Mouse (Mus musculus): ENCODE results near the gene Pla2g4e.

Gene Pla2g4e

GRCm38 (mm10) chr2:120235947-120236640 lies 9.0 kb downstream of the Pla2g4e start:
- no peak for DNase-seq (ENCODE audit: low spot score)

DNA sequence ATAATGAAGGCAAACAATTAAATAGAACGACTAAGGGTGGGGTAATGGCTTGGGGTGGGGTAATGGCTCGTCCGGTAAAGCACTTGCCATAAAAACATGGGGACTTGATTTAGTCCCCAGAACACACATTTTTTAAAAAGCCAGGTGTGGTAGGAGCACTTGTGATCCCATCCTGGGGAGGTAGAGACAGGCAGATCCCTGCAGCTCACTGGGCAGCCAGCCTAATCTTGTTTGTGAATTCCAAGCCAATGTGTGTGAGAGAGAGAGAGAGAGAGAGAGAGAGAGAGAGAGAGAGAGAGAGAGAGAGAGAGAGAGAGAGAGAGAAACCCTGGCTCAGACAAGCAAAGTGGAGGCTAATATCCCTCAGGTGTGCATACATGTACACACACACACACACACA lies 9.8 kb downstream of the Pla2g4e start:
- no peak for DNase-seq (ENCODE audit: low spot score)

GRCm38 (mm10) chr2:120231642-120232041 lies 13.5 kb downstream of the Pla2g4e start:
- no peak for DNase-seq (ENCODE audit: low spot score)

- DNase-seq (ENCODE audit: low spot score) = no peak
These were observed 30.5 kb downstream of the Pla2g4e start for GRCm38 (mm10) chr2:120214600-120214999.

DNA sequence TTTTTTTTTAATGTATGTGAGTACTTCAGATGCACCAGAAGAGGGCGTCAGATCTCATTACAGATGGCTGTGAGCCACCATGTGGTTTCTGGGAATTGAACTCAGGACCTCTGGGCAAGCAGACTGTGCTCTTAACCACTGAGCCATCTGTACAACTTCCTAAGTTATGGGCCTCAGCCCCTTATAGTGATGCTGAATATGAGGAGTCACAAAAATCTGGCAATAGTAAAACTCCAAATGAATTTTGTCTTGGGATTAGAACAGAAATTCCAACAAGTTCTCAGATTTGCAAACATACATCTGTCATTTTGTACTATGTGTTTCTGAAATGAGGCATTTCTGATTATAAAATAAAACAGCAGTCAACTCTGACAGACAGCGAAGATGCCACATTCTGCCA lies 33.7 kb downstream of the Pla2g4e start:
- no peak for DNase-seq (ENCODE audit: low spot score)

DNA sequence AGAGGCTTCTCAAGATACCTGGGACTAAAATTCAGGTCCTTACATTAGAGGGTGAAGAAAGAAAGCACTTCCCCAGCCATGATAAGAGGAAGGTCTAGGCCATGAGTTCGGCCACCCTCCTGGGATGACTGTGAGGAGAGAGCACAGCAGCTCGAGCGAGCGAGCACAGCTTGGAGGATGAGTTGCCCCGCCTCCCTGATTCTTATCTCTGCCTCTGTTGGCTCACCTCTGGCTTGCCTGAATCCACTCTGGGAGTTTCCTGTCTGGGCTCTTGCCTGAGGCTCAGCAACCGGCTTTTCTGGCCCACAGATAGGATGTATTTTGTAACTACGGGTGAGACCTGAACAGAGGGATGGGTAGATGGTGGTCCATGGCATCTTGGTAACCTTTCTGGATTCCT lies 37.2 kb downstream of the Pla2g4e start:
- DNase-seq (ENCODE audit: low spot score) = no peak

GRCm38 (mm10) chr2:120207028-120207427 lies 38.1 kb downstream of the Pla2g4e start:
- no peak for DNase-seq (ENCODE audit: low spot score)

DNA sequence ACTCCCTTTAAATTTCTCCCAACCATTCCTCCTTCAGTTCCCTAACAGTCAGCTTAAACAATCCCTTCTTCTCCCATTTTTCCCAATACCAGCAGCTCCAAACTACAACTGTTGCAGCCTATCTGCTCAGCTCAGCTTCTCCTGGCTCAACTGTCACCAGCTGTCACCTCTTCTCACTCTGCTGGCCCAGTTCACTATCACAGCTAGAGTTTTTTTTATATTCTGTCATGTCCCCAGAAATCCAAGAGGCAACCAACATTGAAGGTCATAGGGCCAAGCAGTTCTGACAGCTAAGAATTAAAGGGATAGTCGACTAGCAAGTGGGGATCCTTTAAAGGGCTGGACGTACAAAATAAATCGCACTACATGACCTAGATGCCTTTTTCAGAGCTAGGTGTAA lies 41.4 kb downstream of the Pla2g4e start:
- no peak for DNase-seq (ENCODE audit: low spot score)

DNA sequence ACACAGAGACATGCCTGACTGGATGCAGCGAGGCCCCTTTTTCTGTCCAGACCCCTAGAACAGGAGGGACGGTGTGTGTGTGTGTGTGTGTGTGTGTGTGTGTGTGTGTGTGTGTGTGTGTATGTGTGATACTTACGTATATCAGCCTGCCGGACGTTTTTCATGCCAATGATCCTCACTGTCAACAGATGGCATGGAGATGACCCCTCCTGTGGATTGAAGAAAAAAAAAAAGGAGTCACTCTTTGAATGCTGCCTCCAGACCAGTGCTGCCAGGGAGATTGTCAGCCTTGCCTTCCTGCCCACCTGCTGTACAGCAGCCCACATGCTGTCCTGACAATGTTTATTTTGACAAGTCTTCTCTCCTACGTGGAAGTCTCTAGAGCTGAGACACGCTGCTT lies 45.1 kb downstream of the Pla2g4e start:
- DNase-seq (ENCODE audit: low spot score) = no peak

DNA sequence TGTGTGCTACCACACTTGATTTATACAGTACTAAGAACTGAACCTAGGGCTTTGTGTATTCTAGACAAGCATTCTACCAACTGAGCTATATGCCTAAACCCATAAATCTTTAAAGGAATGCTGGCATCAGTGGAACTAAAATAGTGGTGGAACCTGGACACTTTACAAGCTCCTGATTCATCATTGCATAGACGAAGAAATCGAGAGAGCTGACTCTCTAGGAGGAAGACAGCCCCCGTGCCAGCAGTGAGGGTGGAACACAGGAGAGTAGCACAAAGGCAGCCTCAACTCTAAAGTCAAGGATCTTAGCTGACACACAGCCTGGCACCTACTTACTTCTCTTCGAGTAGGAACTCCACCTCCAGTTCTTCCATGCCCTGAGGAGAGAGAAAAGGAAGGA lies 57.0 kb downstream of the Pla2g4e start:
- DNase-seq (ENCODE audit: low spot score) = no peak

- no peak for DNase-seq (ENCODE audit: low spot score)
These were observed 57.6 kb downstream of the Pla2g4e start for GRCm38 (mm10) chr2:120187583-120187982.

DNA sequence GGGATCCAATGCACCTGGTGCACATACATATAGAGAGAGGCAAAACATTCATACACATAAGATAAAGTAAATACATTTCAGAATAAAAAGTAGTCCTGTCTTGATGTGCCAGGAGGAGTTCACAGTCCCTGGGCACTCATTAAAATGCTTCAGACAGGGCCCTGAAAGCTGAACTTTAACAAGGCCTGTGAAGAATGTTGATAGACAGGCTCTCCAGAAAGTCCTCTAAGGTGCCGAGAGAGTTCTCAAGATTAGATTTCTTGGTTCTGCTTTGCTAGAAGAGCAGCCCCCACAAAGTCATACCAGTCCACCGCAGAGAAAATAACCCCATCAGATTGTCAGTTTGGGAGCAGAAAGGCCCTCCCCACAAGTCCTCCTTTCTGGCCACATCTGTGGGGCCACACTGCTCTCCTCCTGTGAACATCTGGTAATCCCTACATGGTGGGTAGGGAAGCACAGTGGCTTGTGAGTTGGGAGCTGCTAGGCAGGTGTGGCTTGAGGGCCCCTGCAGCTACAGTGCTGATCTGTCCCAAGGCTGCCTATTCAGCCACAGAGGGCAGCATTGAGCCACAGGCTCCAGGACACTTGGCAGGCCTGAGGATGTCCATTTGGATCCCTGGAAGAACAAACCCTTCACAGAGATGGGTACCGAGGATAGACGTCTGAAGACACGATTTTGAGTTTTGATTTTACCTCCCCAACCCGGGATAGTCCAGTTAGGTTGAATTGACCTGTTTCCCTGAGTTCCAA lies 59.4 kb downstream of the Pla2g4e start:
- no peak for DNase-seq (ENCODE audit: low spot score)

GRCm38 (mm10) chr2:120178936-120179335 lies 66.2 kb downstream of the Pla2g4e start:
- DNase-seq (ENCODE audit: low spot score) = no peak

DNA sequence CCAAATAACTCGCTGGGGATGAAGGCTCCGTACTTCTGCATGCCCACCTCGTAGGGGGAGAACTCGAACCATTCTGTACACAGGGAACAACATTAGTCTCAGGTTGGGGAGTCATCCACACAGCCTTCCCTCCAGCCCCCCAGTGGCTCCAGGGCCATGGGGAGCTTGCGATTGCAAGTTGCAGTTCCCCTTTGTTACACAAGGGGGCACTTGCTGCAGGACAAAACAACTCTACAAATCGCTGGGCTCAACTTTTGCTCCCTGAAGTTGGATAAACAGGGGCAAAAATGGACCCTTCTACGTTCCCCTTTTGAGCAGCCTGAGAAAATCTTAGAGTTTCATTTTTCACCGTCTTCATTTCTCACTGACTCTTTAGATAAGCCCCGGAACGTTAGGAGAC lies 71.4 kb downstream of the Pla2g4e start:
- peak; percentile 20 for DNase-seq (ENCODE audit: low spot score)

DNA sequence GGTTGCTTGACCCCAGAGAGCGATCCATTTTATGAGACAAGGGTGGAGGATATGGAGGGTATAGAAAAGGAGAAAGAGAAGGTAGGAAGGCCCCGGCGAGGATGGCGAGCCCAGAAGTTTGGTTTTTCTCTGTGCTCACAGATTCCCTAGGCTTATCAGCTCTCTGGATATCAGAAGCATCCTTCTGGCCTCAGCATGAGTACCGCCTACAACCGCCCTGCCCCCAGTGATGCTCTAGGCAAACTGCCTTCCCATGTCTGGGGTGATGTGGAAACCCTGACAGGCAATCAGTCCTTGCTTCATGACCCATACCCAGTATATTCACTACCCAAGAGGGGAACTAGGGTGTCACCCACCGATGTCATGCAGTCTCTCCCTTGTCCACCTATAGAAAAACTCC lies 73.8 kb downstream of the Pla2g4e start:
- DNase-seq (ENCODE audit: low spot score) = no peak

- DNase-seq (ENCODE audit: low spot score) = no peak
These were observed 74.4 kb downstream of the Pla2g4e start for GRCm38 (mm10) chr2:120170726-120171125.

- no peak for DNase-seq (ENCODE audit: low spot score)
These were observed 75.8 kb downstream of the Pla2g4e start for GRCm38 (mm10) chr2:120169382-120169781.

GRCm38 (mm10) chr2:120167763-120168162 lies 77.4 kb downstream of the Pla2g4e start:
- no peak for DNase-seq (ENCODE audit: low spot score)

GRCm38 (mm10) chr2:120165474-120165873 lies 79.7 kb downstream of the Pla2g4e start:
- DNase-seq (ENCODE audit: low spot score) = no peak

DNA sequence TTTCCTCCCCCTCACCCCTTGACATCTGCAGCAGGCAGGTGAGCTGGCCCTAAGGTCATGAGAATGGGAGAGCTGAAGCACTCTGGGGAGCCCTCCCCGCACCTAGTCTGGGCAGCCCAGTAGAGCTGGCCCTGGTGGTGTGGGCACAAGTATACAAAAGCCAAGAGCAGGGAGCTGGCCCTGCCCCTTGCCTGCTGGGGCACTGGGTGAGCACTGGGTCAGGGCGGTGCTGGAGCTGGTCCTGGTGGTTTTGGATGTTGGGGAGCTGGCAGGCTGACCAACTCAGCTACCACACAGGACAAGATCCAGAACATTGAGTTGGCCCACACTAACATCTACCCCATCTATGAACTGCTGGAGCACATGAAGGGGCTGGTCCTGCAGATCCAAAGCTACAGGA lies 85.7 kb downstream of the Pla2g4e start:
- no peak for DNase-seq (ENCODE audit: low spot score)

DNA sequence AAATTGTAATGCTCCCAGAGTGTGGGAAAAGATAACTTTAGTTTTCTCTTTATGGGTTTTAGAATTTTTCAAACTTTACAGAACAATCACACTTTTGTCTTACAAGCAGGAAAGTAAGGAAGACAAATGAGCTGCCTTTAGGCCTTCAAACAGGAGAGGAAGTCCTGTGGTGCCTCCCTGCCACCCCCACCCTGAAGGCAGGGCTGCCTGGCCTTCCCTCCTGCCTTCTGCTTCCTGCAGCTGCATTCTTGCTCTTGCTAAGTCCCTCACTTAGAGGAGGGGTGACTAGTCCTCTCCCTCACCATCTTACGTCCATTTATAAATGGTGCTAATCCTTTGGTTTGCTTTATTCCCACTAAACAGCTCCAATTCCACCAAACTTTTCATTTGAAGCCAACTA lies 86.3 kb downstream of the Pla2g4e start:
- no peak for DNase-seq (ENCODE audit: low spot score)

- DNase-seq (ENCODE audit: low spot score) = no peak
These were observed 87.1 kb downstream of the Pla2g4e start for GRCm38 (mm10) chr2:120158016-120158415.

- DNase-seq (ENCODE audit: low spot score) = no peak
These were observed 87.5 kb downstream of the Pla2g4e start for GRCm38 (mm10) chr2:120157606-120158005.
